Mouse (Mus musculus): ENCODE results near the gene Rnf144b. TPM values are rescaled to one million over a fixed set of nuclear protein-coding genes. Genes with fewer than 3 reads are reported as not detected.

Gene Rnf144b
- polyA plus RNA-seq, 1 experiment from 2014 or later: 1.1 TPM

- DNase-seq (ENCODE audit: low spot score, missing footprints) (peak; percentile 97), ATAC-seq (ENCODE audit: low FRiP score) (peak; percentile 86)
- no peaks in the 10 kb centered on the region for H3K36me3 ChIP-seq (ENCODE audit: control insufficient read depth, insufficient read depth, low read length)
- H3K4me1 ChIP-seq (ENCODE audit: control insufficient read depth, insufficient read depth, low read length): peaks cover 28% of the 10 kb centered on the region
- H3K9me3 ChIP-seq (ENCODE audit: control insufficient read depth, low read length): no peaks in the 10 kb centered on the region
- H3K27me3 ChIP-seq (ENCODE audit: control insufficient read depth, insufficient read depth, low read length): no peaks in the 10 kb centered on the region
- H3K9ac ChIP-seq (ENCODE audit: low read length): peak overlapping the region; percentile 22
- peak overlapping the region; percentile 71 for H3K27ac ChIP-seq (ENCODE audit: low read depth, low read length)
- peak overlapping the region; percentile 41 for H3K4me2 ChIP-seq
- H3K4me3 ChIP-seq (ENCODE audit: low read depth, low read length): no peak overlapping the region
- WGBS: under 1% methylated on average over 11 of the region's 11 CpGs
Observed at GRCm38 (mm10) chr13:47273487-47273886, 151.0 kb downstream of the Rnf144b start.

DNA sequence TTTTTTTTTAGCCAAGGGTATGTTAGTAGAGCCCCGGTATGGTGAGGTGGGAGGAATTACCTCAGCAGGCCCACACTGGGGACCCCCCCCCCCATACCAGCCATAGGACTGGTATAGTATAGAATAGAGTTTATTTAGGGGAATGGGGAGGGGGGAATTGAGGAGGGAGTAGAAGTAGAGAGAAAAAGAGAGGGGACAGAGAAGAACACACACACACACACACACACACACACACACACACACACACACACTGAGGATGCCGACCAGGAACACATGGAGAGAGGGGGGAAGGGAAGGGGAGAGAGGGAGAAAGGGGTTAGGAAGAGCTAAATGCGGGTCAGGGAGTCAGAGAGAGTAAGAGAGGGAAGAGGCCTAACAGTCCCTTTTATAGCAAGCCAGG lies 151.7 kb downstream of the Rnf144b start:
- no peak overlapping the region for H3K4me2 ChIP-seq
- H3K9me3 ChIP-seq (ENCODE audit: control insufficient read depth, low read length): no peaks in the 10 kb centered on the region
- DNase-seq (ENCODE audit: low spot score, missing footprints) (peak; percentile 90), ATAC-seq (ENCODE audit: low FRiP score) (no peak)
- no peaks in the 10 kb centered on the region for H3K27me3 ChIP-seq (ENCODE audit: control insufficient read depth, insufficient read depth, low read length)
- no peak overlapping the region for H3K4me3 ChIP-seq (ENCODE audit: low read depth, low read length)
- 4% methylated on average over 3 of the region's 3 CpGs for whole genome bisulfite sequencing
- H3K9ac ChIP-seq (ENCODE audit: low read length): no peak overlapping the region
- peaks cover 31% of the 10 kb centered on the region for H3K4me1 ChIP-seq (ENCODE audit: control insufficient read depth, insufficient read depth, low read length)
- no peak overlapping the region for H3K27ac ChIP-seq (ENCODE audit: low read depth, low read length)
- H3K36me3 ChIP-seq (ENCODE audit: control insufficient read depth, insufficient read depth, low read length): no peaks in the 10 kb centered on the region

DNA sequence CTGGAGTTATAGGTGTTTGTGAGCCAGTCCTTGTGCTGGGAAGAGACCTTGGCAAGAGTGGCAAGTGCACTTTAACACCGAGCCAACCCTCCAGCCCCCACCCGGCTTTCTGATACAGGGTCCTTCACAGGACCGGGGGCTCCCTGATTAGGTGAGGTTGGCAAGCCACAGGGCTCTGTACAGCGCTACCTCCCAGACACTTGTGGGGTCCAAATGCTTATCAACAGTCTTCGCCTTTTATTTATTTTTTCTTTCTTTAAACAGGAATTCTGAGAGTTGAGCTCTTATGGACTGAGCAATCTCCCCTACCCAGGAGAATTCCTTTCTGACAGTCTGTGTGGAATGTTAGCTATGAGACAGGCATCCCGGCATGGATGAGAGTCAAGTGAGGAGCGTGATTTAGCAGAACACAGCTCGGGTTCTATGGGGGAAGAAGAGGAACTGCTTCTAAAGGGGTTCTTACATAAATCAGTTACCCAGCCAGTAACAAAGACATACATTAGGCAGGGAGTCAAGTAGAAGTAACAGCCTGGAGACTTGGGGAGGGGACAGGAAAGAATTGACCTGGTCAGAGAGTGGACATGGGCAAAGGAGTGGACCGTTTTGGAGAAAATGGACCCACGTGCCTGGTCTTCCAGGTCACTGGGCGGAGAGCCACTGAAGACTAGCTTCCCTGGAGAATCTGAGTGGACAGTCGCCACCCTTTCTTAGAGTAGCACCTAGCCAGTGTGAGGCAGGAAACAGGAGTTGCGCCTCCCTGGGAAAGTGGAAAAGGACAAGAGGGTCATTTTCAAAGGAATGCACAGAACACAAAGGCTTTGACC lies 154.8 kb downstream of the Rnf144b start:
- no peaks in the 10 kb centered on the region for H3K27me3 ChIP-seq (ENCODE audit: control insufficient read depth, insufficient read depth, low read length)
- no peaks in the 10 kb centered on the region for H3K36me3 ChIP-seq (ENCODE audit: control insufficient read depth, insufficient read depth, low read length)
- no peaks in the 10 kb centered on the region for H3K9me3 ChIP-seq (ENCODE audit: control insufficient read depth, low read length)
- DNase-seq (ENCODE audit: low spot score, missing footprints): peak; percentile 97
- WGBS: 24% methylated on average over 13 of the region's 13 CpGs
- H3K27ac ChIP-seq (ENCODE audit: low read depth, low read length): peak overlapping the region; percentile 68
- no peak overlapping the region for H3K9ac ChIP-seq (ENCODE audit: low read length)
- H3K4me1 ChIP-seq (ENCODE audit: control insufficient read depth, insufficient read depth, low read length): peaks cover 31% of the 10 kb centered on the region
- ATAC-seq (ENCODE audit: low FRiP score): peak; percentile 13; the same call in 1 of the 2 replicates
- H3K4me3 ChIP-seq (ENCODE audit: low read depth, low read length): no peak overlapping the region
- H3K4me2 ChIP-seq: no peak overlapping the region

GRCm38 (mm10) chr13:47277824-47278290 lies 155.4 kb downstream of the Rnf144b start:
- no peaks in the 10 kb centered on the region for H3K36me3 ChIP-seq (ENCODE audit: control insufficient read depth, insufficient read depth, low read length)
- H3K4me1 ChIP-seq (ENCODE audit: control insufficient read depth, insufficient read depth, low read length): peaks cover 28% of the 10 kb centered on the region
- no peaks in the 10 kb centered on the region for H3K9me3 ChIP-seq (ENCODE audit: control insufficient read depth, low read length)
- DNase-seq (ENCODE audit: low spot score, missing footprints) (no peak), ATAC-seq (ENCODE audit: low FRiP score) (peak; percentile 63; the same call in 1 of the 2 replicates)
- no peaks in the 10 kb centered on the region for H3K27me3 ChIP-seq (ENCODE audit: control insufficient read depth, insufficient read depth, low read length)
- no peak overlapping the region for H3K9ac ChIP-seq (ENCODE audit: low read length)
- H3K4me3 ChIP-seq (ENCODE audit: low read depth, low read length): no peak overlapping the region
- 4% methylated on average over 5 of the region's 5 CpGs for WGBS
- no peak overlapping the region; the same call in 1 of the 2 replicates for H3K4me2 ChIP-seq
- peak overlapping the region; percentile 40 for H3K27ac ChIP-seq (ENCODE audit: low read depth, low read length)

DNA sequence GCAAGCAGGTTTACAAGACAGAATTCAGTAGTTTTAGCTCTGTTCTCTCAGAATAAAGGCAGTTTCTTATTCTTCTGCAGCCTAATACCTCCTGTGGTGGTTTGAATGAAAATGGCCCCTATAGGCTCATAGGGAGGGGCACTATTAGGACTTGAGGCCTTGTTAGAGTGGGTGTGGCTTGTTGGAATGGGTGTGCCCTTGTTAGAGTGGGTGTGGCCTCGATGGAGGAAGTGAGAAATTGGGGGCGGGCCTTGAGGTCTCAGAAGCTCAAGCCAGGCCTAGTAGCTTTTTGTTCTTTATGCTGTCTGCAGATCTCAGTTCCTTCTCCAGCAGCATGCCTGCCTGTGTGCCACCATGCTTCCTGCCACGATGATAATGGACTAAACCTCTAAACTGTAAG lies 159.8 kb downstream of the Rnf144b start:
- Histone ChIP-seq H3K36me3 (ENCODE audit: control insufficient read depth, insufficient read depth, low read length) (no peaks in the 10 kb centered on the region), H3K4me3 (ENCODE audit: low read depth, low read length) (no peak overlapping the region), H3K27ac (ENCODE audit: low read depth, low read length) (no peak overlapping the region), H3K27me3 (ENCODE audit: control insufficient read depth, insufficient read depth, low read length) (no peaks in the 10 kb centered on the region), H3K4me1 (ENCODE audit: control insufficient read depth, insufficient read depth, low read length) (peaks cover 16% of the 10 kb centered on the region), H3K4me2 (no peak overlapping the region), H3K9ac (ENCODE audit: low read length) (no peak overlapping the region), H3K9me3 (ENCODE audit: control insufficient read depth, low read length) (no peaks in the 10 kb centered on the region)
- no peak for ATAC-seq (ENCODE audit: low FRiP score)
- WGBS: 83% methylated on average over 3 of the region's 3 CpGs
- no peak for DNase-seq (ENCODE audit: low spot score, missing footprints)

GRCm38 (mm10) chr13:47288449-47288848 lies 166.0 kb downstream of the Rnf144b start:
- no peak overlapping the region for H3K4me2 ChIP-seq
- no peak overlapping the region for H3K27ac ChIP-seq (ENCODE audit: low read depth, low read length)
- H3K9me3 ChIP-seq (ENCODE audit: control insufficient read depth, low read length): no peaks in the 10 kb centered on the region
- no peaks in the 10 kb centered on the region for H3K36me3 ChIP-seq (ENCODE audit: control insufficient read depth, insufficient read depth, low read length)
- no peaks in the 10 kb centered on the region; the same call in 1 of the 2 replicates for H3K4me1 ChIP-seq (ENCODE audit: control insufficient read depth, insufficient read depth, low read length)
- no peak overlapping the region for H3K9ac ChIP-seq (ENCODE audit: low read length)
- ATAC-seq (ENCODE audit: low FRiP score) (peak; percentile 79), DNase-seq (ENCODE audit: low spot score, missing footprints) (peak; percentile 97)
- 46% methylated on average over 4 of the region's 4 CpGs for WGBS
- H3K27me3 ChIP-seq (ENCODE audit: control insufficient read depth, insufficient read depth, low read length): no peaks in the 10 kb centered on the region
- no peak overlapping the region for H3K4me3 ChIP-seq (ENCODE audit: low read depth, low read length)

- H3K4me3 ChIP-seq (ENCODE audit: low read depth, low read length): no peak overlapping the region
- H3K27ac ChIP-seq (ENCODE audit: low read depth, low read length): no peak overlapping the region
- no peaks in the 10 kb centered on the region for H3K27me3 ChIP-seq (ENCODE audit: control insufficient read depth, insufficient read depth, low read length)
- DNase-seq (ENCODE audit: low spot score, missing footprints) (no peak), ATAC-seq (ENCODE audit: low FRiP score) (no peak)
- H3K4me2 ChIP-seq: no peak overlapping the region
- 87% methylated on average over 8 of the region's 8 CpGs for WGBS
- H3K36me3 ChIP-seq (ENCODE audit: control insufficient read depth, insufficient read depth, low read length): no peaks in the 10 kb centered on the region
- H3K9ac ChIP-seq (ENCODE audit: low read length): no peak overlapping the region
- no peaks in the 10 kb centered on the region for H3K9me3 ChIP-seq (ENCODE audit: control insufficient read depth, low read length)
- no peaks in the 10 kb centered on the region; the same call in 1 of the 2 replicates for H3K4me1 ChIP-seq (ENCODE audit: control insufficient read depth, insufficient read depth, low read length)
Observed at GRCm38 (mm10) chr13:47296465-47296864, 174.0 kb downstream of the Rnf144b start.

Other genes with a start within 250 kb of the Rnf144b start
- 15.5 and 16.1 TPM in 2 replicates for gene Kif13a, start 192.8 kb upstream of the Rnf144b start, polyA plus RNA-seq (2014; fragmentation: Nextera tagmentation; extraction: Ambion mirVana)
- gene Nhlrc1, start 107.8 kb upstream of the Rnf144b start, polyA plus RNA-seq (2014; fragmentation: Nextera tagmentation; extraction: Ambion mirVana): 6.3 and 7.3 TPM in 2 replicates
- gene Kdm1b, start 79.2 kb upstream of the Rnf144b start, polyA plus RNA-seq (2014; fragmentation: Nextera tagmentation; extraction: Ambion mirVana): 20.2 and 20.5 TPM in 2 replicates
- 39.3 and 42.2 TPM in 2 replicates for gene Tpmt, start 77.9 kb upstream of the Rnf144b start, polyA plus RNA-seq (2014; fragmentation: Nextera tagmentation; extraction: Ambion mirVana)
- gene Dek, start 16.5 kb upstream of the Rnf144b start, polyA plus RNA-seq (2014; fragmentation: Nextera tagmentation; extraction: Ambion mirVana): 378 and 409 TPM in 2 replicates